In the genomic region with DNA sequence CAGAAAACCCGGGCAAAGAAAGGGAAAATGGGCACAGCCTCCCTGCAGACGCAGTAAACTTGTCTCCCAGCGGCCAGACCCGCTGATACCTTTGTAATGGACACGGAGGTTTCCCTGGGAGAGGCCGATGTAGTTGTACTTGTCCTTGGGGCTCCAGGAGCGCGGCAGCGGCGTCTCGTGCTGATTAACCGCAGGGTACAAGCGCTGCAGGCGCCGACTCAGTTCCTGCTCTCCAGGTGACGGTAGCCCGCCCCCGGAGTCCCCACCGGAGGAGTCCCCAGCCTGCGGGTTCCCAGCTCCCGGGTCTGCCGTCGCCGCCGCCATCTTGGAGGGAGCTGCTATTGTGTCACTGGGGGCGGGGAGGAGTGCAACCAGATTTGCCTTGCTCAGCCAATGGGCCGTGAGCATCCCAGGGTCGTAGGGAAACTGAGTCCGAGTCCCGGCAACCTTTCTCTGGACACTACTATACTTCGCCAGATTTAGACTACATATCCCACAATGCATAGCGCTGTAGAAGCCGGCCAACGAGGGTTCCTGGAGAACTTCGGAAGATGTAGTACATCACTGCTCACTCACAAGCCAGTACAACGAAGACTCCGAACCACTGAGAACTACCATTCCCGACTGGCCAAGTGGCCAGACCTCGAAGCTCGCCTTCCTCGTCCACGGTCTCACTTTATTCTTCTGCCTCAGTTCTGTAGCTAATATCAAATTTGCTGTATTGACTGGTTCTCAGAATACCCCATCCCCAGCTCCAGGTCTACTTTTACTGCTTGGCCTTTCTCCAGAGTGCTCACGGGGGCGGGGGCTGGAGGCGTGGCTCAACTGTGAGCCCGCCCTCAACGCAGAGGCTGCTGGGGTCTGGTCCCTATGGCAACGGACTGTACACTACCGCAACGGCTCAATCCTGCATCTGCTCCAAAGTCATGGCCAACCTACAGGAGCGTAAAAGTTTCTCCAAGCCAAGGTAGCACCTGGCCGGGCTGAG, we compare ENCODE assay signal across 1 mouse cellular context.
TF ChIP-seq lines count a peak whose summit lies in the region.

Gene Ranbp10 (minus strand): TSS at position 490 of the 988 bp plus-strand sequence.
Gene Tsnaxip1 (plus strand): TSS at position 871 of the 988 bp plus-strand sequence.

TF ChIP-seq in MEL, 35 proteins besides CTCF, POLR2A, EP300 and RAD21 (continued from another document):
- TF ChIP-seq NELFE (IDR thresholded peaks at IDR 0.05; ENCODE audit: low read depth, low read length) (peak; percentile 68), USF1 (IDR thresholded peaks at IDR 0.05; ENCODE audit: low read depth, low read length) (no peak), ZMIZ1 (IDR thresholded peaks at IDR 0.05; ENCODE audit: low read depth, low read length) (no peak), RCOR1 (IDR thresholded peaks at IDR 0.05; ENCODE audit: low read depth, low read length) (peak; percentile 33; the same call in 1 of the 2 replicates), SIN3A (IDR thresholded peaks at IDR 0.05; ENCODE audit: low read length) (peak; percentile 99), MEF2A (IDR thresholded peaks at IDR 0.05; ENCODE audit: extremely low read depth, insufficient replicate concordance, low read depth, low read length, poor library complexity, severe bottlenecking) (no peak), SMC3 (IDR thresholded peaks at IDR 0.05; ENCODE audit: low read depth, low read length) (no peak), KAT2A (conservative IDR thresholded peaks at IDR 0.05; ENCODE audit: low read depth, low read length) (peak; percentile 99), MYB (IDR thresholded peaks at IDR 0.05; ENCODE audit: low read depth, low read length) (no peak), ZC3H11A (IDR thresholded peaks at IDR 0.05; ENCODE audit: low read depth, low read length) (no peak), GABPA (IDR thresholded peaks at IDR 0.05; ENCODE audit: low read depth, low read length) (no peak), JUND (IDR thresholded peaks at IDR 0.05; ENCODE audit: low read depth, low read length) (no peak), ETS1 (IDR thresholded peaks at IDR 0.05; ENCODE audit: low read depth, low read length) (no peak), ELF1 (IDR thresholded peaks at IDR 0.05; ENCODE audit: low read depth, low read length) (peak; percentile 66), ZNF384 (IDR thresholded peaks at IDR 0.05; ENCODE audit: low read depth, low read length) (no peak), TBP (IDR thresholded peaks at IDR 0.05; ENCODE audit: low read depth, low read length) (peak; percentile 92), POLR2AphosphoS5 (IDR thresholded peaks at IDR 0.05; ENCODE audit: borderline replicate concordance, low read depth, low read length) (0 out of 2 replicates have a peak, but pooled peaks have one; percentile 73), MXI1 (IDR thresholded peaks at IDR 0.05; ENCODE audit: low read depth, low read length) (peak; percentile 98), POLR2AphosphoS2 (IDR thresholded peaks at IDR 0.05; ENCODE audit: low read length) (peak; percentile 59; the same call in 1 of the 2 replicates), TAL1 (IDR thresholded peaks at IDR 0.05; ENCODE audit: low read length) (no peak), UBTF (IDR thresholded peaks at IDR 0.05; ENCODE audit: borderline replicate concordance, insufficient read depth, low read depth, low read length) (0 out of 2 replicates have a peak, but pooled peaks have one; percentile 73), HCFC1 (IDR thresholded peaks at IDR 0.05; ENCODE audit: low read depth, low read length) (peak; percentile 95), CHD2 (IDR thresholded peaks at IDR 0.05; ENCODE audit: low read length) (no peak), NRF1 (IDR thresholded peaks at IDR 0.05; ENCODE audit: insufficient read depth, low read depth, low read length, poor library complexity, severe bottlenecking) (no peak), ZKSCAN1 (IDR thresholded peaks at IDR 0.05; ENCODE audit: low read depth, low read length) (no peak)
